Mouse (Mus musculus): ENCODE data around the gene Phc2. TPM values are rescaled to one million over a fixed set of nuclear protein-coding genes. Genes with fewer than 3 reads are reported as not detected.

Gene Phc2
- polyA plus RNA-seq, 3 experiments from 2014 or later = 9.9 to 16.1 (median 15.0) TPM

GRCm38 (mm10) chr4:128747614-128748270 is 93.2 kb downstream of the Phc2 start:
- no peak for ATAC-seq

DNA sequence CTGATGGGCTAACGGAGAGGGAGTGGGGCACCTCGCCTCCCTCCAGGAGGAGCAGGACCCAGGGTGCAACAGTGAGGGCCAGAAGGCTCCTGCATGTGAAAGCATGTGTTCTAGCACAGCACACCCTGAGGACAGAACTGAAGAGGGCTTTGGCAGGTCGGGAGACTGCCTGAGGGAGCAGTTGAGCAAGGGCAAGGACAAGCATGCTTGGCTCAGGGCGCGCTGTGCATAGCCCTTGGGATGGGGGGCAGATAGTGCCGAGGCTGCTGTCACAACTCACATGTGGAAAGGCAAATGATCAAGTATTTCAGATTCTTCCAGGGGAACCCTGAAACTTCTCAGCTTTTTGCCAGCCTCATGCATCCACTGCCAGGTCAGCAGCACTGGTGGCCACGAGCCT is 93.8 kb downstream of the Phc2 start:
- no peak for ATAC-seq

- ATAC-seq = no peak
Measured at GRCm38 (mm10) chr4:128751006-128751405, 96.5 kb downstream of the Phc2 start.

DNA sequence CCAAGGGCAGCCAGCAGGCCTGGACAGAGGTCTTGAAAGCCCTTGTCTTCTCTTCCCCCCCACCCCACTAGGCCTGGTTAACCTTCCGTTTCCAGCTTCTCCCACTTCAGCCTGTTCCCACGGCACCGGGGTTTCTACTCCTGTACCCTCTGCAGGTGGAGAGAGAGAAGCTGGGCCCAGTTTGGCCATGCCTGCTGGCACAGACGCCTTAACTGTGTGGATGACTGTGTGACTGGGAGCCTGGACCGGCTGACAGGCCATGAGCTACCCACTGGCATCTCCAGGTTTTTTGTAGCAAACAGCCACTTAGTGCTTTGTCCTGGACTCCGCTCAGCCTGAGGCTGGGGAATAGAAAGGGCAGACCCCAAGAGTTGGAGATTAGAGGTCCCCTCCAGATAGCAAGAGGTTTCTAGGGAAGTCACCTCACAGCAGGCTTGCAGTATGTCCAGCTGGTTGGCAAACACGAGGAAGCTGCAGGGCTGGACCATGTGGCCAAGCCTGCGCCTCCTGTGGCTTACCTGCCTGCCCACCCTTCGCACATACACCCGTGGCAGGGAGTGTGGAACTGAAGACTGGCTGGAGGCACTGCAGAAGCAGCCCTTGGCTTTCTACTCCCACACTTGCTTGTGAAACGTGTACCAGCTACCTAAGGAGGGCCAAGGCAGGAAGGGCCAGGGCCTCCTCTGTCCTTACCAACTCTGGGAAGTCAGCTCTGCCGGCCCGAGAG is 97.7 kb downstream of the Phc2 start:
- no peak for ATAC-seq

DNA sequence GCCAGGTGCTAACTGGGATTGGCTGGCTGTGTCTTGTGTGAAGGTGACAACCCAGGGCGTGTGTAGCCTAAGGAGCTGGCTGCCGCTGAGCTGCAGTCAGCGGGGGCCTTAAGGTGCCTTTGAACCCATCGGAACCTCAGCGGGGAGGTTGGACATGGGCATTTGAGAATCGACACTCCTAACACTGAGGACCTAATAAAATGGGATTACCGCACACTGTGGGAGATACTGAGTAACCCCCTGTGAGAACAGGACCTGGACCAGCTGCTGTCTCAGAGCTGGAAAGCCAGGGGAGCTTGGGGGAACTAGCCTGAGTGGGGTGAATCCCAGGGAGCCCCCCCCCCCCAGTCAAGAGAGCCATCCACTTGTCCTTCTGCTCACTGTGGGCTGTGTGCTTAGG is 99.1 kb downstream of the Phc2 start:
- ATAC-seq = no peak

GRCm38 (mm10) chr4:128755064-128755463 is 100.6 kb downstream of the Phc2 start, which contains the start of gene A3galt2:
TSS of gene A3galt2 (plus strand) at chr4:128755364.
- ATAC-seq = no peak

GRCm38 (mm10) chr4:128755900-128756299 is 101.4 kb downstream of the Phc2 start:
- no peak for ATAC-seq

GRCm38 (mm10) chr4:128759214-128759613 is 104.7 kb downstream of the Phc2 start:
- ATAC-seq = no peak

GRCm38 (mm10) chr4:128760029-128760428 is 105.5 kb downstream of the Phc2 start:
- no peak for ATAC-seq

DNA sequence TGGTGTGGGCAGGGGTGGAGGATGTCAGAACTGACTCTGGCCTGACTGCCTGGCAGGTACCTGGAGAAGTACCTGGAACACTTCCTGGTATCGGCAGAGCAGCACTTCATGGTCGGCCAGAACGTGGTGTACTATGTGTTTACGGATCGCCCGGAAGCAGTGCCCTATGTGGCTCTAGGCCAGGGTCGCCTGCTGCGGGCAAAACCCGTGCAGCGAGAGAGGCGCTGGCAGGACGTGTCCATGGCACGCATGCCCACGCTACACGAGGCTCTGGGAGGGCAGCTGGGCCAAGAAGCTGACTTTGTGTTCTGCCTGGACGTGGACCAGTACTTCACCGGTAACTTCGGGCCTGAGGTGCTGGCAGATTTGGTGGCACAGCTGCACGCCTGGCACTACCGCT is 112.4 kb downstream of the Phc2 start:
- no peak for ATAC-seq

DNA sequence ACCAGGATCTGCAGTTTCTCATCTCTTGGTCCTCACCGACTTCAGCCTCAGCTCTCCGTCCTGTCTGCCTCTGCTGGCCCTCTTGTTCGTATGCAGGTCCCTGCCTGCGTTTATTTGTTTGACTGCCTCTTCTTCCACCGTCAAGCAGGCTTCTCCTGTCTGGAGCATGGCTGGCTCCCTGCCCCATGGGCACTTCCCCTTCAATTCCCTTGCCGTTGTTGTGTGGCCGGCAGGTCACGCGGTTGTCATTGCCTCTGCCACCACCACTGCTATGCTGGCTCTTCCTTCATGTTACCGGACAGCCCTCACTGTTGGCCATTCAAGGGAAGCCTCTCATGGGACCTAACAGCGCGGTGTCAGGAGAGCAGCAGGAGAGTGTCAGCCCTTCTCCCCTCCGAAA is 113.6 kb downstream of the Phc2 start:
- no peak for ATAC-seq

DNA sequence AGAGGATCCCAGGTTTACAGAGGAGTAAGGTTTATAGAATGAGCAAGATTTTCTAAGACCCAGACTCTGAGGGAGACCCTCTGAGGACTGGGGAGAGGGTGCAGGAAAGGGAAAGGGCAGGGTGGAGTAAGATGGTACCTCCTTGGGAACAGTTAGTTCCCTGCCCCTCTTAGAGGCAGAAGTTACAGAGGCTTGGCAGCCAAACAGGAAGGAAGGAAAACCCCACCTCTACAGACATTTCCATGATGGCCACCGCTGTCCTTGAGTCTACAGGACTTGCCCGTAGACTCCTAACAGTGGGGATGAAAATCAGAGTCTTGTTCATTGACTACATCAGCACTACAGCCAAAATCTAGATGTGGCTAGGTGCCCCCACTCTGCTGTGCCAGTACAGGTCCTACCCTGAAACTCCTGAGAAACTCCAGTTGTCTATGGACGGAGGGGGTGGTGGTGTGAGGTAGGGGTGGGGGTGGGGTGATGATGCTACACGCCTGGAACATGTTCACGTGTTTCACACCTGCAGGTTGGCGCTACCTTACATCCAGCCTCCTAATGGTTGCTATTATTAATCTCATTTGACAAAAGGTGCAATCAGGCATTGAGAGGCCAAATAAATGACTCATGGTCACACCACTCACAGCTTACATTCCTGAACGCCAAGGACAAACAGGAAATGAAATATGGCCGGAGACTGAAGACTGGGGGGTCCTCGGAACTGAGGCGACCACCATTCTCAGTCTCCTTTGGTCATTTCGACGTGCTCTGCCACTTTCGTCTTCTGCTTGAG is 115.3 kb downstream of the Phc2 start:
- no peak for ATAC-seq

- ATAC-seq = no peak
Measured at GRCm38 (mm10) chr4:128770698-128771097, 116.2 kb downstream of the Phc2 start.

DNA sequence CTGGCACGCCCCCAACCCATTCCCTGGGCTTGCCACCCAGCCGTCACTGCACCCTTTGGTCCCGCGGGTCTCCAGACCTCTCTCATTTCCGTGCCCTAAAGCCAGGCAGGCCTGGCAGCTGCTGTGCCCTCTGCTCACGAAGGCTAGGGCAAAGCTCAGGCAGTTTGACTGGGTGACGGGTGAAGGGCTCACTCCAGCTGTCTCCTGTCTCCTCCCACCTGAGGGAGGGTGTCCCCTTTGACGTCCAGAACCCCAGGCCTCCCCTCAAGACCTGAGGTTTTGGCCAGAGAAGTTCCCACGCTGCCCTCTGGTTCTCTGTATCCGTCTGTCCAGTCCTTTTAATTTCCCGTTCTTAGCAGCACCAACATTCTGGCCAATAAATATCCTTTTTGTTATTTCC is 119.3 kb downstream of the Phc2 start:
- no peak for ATAC-seq

DNA sequence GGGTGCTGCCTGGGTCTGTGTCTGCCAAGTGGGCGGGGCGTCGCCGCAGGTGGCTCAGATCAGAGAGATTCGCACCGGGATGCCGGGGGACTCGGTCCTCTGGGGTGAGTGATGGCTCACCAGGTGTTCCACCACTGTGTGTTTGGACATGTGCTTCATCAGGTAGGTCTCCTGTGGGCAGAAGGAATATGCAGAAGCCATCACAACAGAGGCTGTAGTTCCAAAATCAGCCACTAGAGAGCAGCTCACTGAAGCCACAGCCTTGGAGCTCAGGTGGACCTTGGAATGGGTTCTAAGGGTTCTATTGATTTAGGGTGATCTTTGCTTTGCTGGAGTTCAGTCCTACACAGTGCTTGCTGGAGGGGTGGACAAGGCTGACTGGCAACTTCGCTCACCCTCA is 120.0 kb downstream of the Phc2 start:
- no peak for ATAC-seq

GRCm38 (mm10) chr4:128776568-128777289 is 122.2 kb downstream of the Phc2 start:
- peak; percentile 60 for ATAC-seq

DNA sequence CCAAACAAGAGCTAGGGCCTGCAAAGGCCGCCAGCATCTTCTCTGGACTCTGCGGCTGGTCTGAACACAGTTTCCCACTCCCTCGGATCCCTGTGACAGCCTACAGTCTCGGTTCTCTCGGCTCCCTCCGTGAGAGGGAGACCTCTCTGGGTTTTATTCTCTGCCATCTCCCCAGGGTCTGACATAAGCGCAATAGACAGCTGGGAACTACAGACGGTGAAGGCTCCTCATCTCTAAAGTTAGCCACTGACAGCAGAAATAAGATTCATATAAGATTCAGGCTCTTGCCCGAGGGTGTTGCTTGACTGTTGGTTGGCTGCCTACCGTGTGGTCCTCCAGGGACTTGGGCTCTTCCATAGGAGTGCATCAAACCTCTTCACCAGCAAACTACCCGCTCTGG is 123.1 kb downstream of the Phc2 start:
- no peak for ATAC-seq

DNA sequence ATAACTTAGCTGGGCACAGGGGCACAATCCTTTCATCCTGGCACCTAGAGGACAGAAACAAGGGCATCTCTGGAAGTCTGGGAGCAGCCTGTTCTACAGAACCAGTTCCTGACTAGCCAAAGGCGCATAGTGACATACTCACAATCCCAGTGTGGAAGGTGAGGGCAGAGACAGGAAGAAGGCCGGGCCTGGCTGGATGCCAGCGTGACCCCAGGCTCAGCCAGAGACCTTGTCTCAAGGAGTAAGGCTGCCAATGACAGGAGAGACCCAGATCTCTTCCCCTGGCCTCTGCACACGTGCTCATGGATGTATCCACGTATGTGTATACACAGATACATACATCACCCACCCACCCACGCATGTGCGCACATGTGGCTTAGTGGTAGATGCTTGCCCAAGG is 127.5 kb downstream of the Phc2 start:
- no peak for ATAC-seq

DNA sequence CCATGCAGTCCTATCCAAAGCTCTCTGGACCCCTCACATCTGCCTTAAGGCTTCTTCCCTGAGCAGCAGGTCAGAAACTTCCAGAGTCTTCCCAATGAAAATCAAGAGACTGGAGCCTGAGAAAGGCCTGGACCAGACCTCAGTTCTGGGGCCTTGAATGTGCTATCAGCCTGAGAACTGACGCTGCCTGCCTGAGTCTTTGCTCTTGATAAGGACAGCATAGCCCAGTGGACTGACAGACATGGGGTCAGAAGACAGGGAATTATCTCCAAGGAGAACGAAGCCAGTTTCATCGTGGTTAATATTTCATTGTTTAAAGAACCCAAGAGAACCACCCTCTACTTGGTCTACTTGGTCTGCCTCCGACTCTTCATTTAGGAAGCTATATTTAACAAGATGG is 128.1 kb downstream of the Phc2 start:
- no peak for ATAC-seq

DNA sequence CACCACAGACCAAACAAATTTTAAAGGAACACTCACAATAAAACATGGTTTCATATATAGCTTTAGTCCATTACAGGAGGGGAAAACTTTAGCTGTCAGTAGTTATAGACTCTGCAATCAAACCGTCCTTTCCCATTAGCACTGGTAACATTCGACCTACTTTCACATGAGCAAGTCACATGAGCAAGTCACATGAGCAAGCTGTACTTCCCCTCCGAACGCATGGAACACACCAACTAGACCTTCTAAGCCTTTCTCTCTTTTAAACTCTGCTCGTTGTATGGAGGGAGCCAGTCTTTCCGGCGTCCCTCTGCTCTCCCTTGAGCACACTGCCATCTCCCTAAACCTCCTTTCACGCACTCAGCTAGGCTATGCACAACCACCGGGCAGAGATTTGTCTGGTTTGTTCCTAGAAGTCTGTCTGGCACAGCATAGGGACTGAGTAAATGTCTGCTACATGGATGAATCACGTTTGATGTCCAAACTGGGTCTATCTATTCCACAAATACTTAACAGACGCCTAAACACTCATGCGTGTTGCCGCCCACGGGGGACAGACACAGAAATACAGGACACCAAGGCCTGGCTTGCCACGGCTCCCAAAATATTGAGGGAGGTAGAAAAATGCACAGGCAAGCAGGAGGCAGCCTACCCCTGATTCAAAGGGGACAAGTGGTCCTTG is 130.6 kb downstream of the Phc2 start:
- peak; percentile 84 for ATAC-seq

- no peak for ATAC-seq
Measured at GRCm38 (mm10) chr4:128785921-128786654, 131.6 kb downstream of the Phc2 start.

Data from inflammation-experienced regulatory T-cells, adult 6 months (primary cell).